Mouse (Mus musculus) liver, embryonic 13.5 days (tissue): ENCODE data around the gene Taok3. TPM values are rescaled to one million over a fixed set of nuclear protein-coding genes. Genes with fewer than 3 reads are reported as not detected.

Experiments
- ATAC-seq: fragments of 200-750 bp; cut with Nextera tagmentation; 2 replicates; pipeline ENCODE4 v1.8.0; 2017; ENCODE audit warnings: low read depth, mild to moderate bottlenecking, moderate number of reproducible peaks, moderate library complexity
- DNase-seq: peaks from one replicate; pipeline ENCODE4 v3.0.0; 2022
- H3K27ac ChIP-seq: fragments of 300-500 bp; sonication (generic); 2 replicates; pipeline ENCODE4 v1.5.1; 2015; ENCODE audit warnings: moderate library complexity, mild to moderate bottlenecking, inconsistent platforms
- H3K27me3 ChIP-seq: fragments of 300-500 bp; sonication (generic); 2 replicates; pipeline ENCODE4 v1.6.1; 2015; ENCODE audit warnings: mild to moderate bottlenecking, inconsistent platforms
- H3K36me3 ChIP-seq: fragments of 300-500 bp; sonication (generic); 2 replicates; pipeline ENCODE4 v1.6.1; 2015; ENCODE audit warnings: mild to moderate bottlenecking, inconsistent platforms
- H3K4me1 ChIP-seq: fragments of 300-500 bp; sonication (generic); replicated peaks from 2 replicates; pipeline ENCODE4 v1.6.1; 2015; ENCODE audit warnings: inconsistent platforms
- H3K4me2 ChIP-seq: fragments of 300-500 bp; sonication (generic); 2 replicates; pipeline ENCODE4 v1.6.1; 2015; ENCODE audit warnings: inconsistent platforms, mild to moderate bottlenecking, moderate library complexity
- H3K4me3 ChIP-seq: fragments of 300-500 bp; sonication (generic); replicated peaks from 2 replicates; pipeline ENCODE4 v1.5.1; 2015; ENCODE audit warnings: mild to moderate bottlenecking, inconsistent platforms
- H3K9ac ChIP-seq: fragments of 300-500 bp; sonication (generic); 2 replicates; pipeline ENCODE4 v1.6.1; 2015; ENCODE audit warnings: mild to moderate bottlenecking, inconsistent platforms
- H3K9me3 ChIP-seq: fragments of 300-500 bp; sonication (generic); replicated peaks from 2 replicates; pipeline ENCODE4 v1.6.1; 2016; ENCODE audit warnings: inconsistent platforms
- WGBS: fragments of 180-500 bp; shearing (Covaris S2); methylation state at CpG from one replicate; pipeline ENCODE4 v1.1.7; 2015; ENCODE audit not compliant: insufficient replicate concordance; 5-methylcytosine and 5-hydroxymethylcytosine counted together
- polyA plus RNA-seq: library from polyadenylated mRNA; unstranded; fragments of >200 nt; fragmentation: Nextera tagmentation; extraction: Ambion mirVana; gene quantifications from 2 replicates; pipeline ENCODE4 v1.2.1, GENCODE M21; 2015

The Taok3 gene
- polyA plus RNA-seq, 1 experiment from 2014 or later = 49.3 TPM

DNA sequence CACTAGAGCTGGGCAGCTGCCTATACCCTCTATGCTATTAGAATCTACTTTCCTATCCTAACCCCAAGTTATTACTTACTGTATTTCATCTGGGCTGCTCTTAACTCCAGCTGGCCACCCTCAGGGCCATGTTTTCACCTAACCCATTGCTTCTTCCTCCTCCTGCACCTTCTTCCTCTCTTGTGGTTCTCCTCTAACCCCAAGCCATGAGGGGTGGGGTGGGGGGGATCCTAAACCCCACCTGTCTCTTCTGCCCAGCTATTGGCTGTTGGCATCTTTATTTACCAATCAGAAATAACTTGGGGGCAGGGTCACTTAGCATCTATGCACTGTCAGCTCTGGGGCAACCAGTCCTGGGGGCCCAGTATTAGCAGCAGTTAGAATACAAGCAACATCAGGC is 26.2 kb downstream of the Taok3 start:
- H3K9me3 ChIP-seq = peaks cover 10% of the 10 kb centered on the region
- no peak overlapping the region for H3K9ac ChIP-seq
- peaks cover 75% of the 10 kb centered on the region for H3K4me1 ChIP-seq
- no peak overlapping the region for H3K4me3 ChIP-seq
- ATAC-seq = no peak
- peaks cover 58% of the 10 kb centered on the region for H3K36me3 ChIP-seq
- no peak for DNase-seq
- no peak overlapping the region for H3K4me2 ChIP-seq
- H3K27ac ChIP-seq = no peak overlapping the region
- H3K27me3 ChIP-seq = no peaks in the 10 kb centered on the region

DNA sequence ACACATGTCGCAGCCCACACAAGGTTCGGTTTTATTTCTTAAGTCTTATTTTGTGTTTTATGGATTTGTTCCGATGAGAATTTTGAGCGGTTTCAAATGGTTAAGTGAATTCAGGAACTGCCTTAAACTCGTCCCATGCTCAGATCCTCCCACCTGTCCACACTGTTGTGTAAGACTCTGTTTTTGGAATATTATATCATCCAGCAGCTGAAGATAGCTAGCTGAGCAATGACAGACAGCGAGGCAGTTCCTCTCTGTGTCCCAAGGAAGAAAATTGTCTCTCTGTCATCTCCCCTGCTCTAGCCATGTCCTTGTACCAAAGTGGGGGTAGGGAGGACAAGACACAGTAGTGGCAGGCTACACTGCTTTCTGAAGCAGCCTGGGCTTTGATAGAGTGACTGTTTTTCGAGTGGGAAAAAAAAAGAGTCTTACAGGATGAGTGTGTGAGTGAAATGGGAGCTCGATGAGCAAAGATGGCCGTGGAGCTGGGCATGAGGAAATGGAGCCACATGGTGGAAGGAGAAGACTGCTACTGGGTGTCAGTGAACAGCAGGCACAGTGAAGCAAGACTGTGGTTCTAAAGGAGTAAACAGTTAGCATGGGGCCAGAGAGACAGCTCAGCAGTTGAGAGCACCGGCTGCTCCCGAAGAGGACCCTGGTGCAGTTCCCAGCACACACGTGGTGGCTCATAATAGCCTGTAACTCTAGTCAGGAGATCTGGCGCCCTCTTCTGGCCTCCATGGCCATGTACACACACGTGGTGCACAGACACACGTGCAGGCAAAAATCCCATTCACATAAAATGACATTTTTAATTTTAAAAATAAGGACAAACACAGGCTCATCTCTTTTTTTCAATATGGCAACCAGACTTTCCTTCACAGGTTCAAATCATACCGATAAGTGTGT is 27.5 kb downstream of the Taok3 start:
- no peak overlapping the region for H3K27ac ChIP-seq

DNA sequence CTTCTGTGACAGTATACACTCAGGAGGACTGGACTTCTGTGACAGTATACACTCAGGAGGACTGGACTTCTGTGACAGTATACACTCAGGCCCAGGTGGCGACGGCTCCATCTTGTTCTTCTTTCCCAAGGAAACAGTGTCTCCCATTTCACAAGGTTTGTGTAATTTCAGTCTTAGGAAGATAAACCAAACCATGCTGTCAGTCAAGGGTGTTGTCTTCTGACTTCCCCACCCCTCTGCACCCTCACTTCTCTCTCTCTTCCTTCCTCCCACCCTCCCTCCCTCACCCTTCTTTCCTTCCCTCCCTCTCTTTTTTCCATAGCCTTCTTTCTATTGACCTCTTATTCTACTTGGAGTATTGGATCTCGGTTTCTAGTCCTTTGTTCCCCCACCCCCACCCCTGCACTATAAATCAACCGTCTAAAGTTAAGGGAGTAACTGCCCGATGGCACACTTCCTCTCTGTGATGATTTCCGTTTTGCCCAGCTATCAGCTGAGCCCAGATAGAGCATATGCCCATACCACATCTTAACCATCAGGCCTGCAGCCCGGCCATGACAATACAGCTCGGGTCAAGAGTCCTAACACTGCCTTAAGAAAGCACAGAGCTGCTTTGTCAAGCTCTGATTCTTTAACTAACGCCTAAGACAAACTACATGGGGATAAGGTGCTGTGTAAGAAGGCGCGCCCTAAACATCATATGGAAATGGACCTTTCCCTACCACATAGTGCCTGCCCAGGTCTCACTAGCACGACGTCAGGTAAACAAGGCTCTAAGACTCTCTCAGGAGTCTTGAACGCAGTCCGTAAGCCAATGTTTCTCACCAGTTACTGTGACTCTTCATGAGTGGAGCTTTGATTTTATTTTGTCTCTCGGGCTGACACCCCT is 29.4 kb downstream of the Taok3 start:
- no peak for DNase-seq
- 31% methylated on average over 16 of the region's 16 CpGs for WGBS
- Histone ChIP-seq H3K9me3 (peaks cover 10% of the 10 kb centered on the region), H3K27me3 (no peaks in the 10 kb centered on the region), H3K4me1 (peaks cover 57% of the 10 kb centered on the region), H3K27ac (peak overlapping the region; percentile 59; the same call in 1 of the 2 replicates), H3K4me3 (no peak overlapping the region), H3K4me2 (no peak overlapping the region), H3K36me3 (peaks cover 63% of the 10 kb centered on the region), H3K9ac (no peak overlapping the region)
- ATAC-seq = peak; percentile 63

More for the DNA sequence above, 27.5 kb downstream of the Taok3 start:
- H3K4me1 ChIP-seq = peaks cover 62% of the 10 kb centered on the region
- no peak overlapping the region for H3K4me2 ChIP-seq
- peaks cover 61% of the 10 kb centered on the region for H3K36me3 ChIP-seq
- WGBS = 92% methylated on average over 16 of the region's 16 CpGs
- ATAC-seq (no peak), DNase-seq (no peak)
- no peak overlapping the region for H3K4me3 ChIP-seq
- no peak overlapping the region for H3K9ac ChIP-seq
- no peaks in the 10 kb centered on the region for H3K27me3 ChIP-seq
- H3K9me3 ChIP-seq = peaks cover 10% of the 10 kb centered on the region

DNA sequence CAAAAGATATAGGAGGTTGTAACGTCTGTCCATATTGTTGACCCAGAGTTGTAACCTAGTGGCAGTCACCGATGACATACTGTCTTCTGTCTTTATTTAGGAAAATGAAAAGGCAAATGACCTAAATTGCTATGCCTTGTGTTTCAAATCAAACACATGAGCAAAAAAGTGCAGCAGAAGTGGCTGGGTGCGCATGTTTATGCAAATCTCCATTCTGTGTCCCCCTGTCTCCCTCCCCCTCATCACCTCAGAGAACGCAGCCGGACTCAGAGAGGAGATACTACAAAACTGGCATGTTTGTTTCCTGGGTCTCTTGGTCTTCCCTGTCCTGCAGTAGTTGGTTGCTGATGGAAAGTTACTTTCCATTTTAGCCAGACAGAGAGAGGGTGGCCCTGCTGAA is 30.1 kb downstream of the Taok3 start:
- WGBS = 53% methylated on average over 5 of the region's 5 CpGs
- peaks cover 49% of the 10 kb centered on the region for H3K4me1 ChIP-seq

DNA sequence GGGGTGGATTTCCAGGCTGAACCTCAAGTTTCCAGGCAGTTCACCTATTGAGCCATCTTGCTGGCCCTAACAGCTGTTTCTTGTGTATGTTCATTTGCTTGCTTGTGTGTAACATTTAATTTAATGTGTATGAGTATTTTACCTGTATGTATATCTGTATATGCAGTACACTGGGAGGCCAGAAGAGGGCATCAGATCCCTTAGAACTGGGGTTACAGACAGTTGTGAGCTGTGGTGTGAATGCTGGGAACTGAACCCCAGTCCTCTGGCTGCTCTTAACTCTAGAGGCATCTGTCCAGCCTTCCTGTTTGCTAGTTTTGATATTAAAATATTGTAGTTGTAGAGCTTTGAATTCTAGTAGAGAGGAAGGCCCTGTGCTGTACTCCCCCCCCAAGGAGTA is 33.0 kb downstream of the Taok3 start:
- Histone ChIP-seq H3K4me2 (no peak overlapping the region), H3K9me3 (no peaks in the 10 kb centered on the region), H3K4me1 (peaks cover 35% of the 10 kb centered on the region), H3K27me3 (no peaks in the 10 kb centered on the region), H3K9ac (no peak overlapping the region), H3K27ac (no peak overlapping the region), H3K36me3 (peaks cover 69% of the 10 kb centered on the region), H3K4me3 (no peak overlapping the region)
- no peak for DNase-seq
- no peak for ATAC-seq

More for the DNA sequence above, 30.1 kb downstream of the Taok3 start:
- Histone ChIP-seq H3K27ac (peak overlapping the region; percentile 59), H3K27me3 (no peaks in the 10 kb centered on the region), H3K4me2 (no peak overlapping the region), H3K9ac (no peak overlapping the region), H3K9me3 (peaks cover 10% of the 10 kb centered on the region), H3K36me3 (peaks cover 63% of the 10 kb centered on the region), H3K4me3 (no peak overlapping the region)
- DNase-seq (no peak), ATAC-seq (no peak)

DNA sequence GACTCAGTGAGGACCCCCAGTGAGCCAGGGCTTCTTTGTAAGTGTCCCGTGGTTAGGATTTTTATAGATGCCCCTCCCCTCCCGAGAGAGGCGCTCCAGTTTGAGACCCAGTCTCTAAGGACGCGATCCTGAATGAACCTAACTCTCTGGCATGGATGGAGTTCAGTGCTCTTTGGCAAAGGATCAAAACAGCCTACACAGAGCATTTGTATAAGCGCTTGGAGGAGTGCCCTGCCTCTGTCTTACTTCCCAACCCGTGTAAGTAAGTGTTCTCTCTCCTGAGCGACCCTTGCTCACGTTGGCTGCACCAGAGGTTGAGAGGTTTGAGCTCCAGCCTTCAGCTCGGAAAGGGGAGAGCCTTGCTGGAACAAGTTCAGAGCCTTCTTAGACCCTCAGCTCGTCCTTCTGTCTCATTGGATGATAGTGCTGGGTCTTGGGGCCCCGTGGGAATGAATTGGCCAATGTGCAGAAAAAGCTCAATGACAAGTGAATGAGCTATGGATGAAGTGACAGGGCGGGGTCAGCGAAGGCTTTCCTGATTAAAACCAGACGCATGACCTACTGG is 33.7 kb downstream of the Taok3 start:
- Histone ChIP-seq H3K27me3 (no peaks in the 10 kb centered on the region), H3K9me3 (no peaks in the 10 kb centered on the region), H3K4me1 (peaks cover 31% of the 10 kb centered on the region), H3K27ac (no peak overlapping the region), H3K9ac (no peak overlapping the region), H3K4me3 (no peak overlapping the region), H3K36me3 (peaks cover 73% of the 10 kb centered on the region), H3K4me2 (no peak overlapping the region)
- 75% methylated on average over 15 of the region's 15 CpGs for WGBS
- no peak for DNase-seq
- no peak for ATAC-seq

DNA sequence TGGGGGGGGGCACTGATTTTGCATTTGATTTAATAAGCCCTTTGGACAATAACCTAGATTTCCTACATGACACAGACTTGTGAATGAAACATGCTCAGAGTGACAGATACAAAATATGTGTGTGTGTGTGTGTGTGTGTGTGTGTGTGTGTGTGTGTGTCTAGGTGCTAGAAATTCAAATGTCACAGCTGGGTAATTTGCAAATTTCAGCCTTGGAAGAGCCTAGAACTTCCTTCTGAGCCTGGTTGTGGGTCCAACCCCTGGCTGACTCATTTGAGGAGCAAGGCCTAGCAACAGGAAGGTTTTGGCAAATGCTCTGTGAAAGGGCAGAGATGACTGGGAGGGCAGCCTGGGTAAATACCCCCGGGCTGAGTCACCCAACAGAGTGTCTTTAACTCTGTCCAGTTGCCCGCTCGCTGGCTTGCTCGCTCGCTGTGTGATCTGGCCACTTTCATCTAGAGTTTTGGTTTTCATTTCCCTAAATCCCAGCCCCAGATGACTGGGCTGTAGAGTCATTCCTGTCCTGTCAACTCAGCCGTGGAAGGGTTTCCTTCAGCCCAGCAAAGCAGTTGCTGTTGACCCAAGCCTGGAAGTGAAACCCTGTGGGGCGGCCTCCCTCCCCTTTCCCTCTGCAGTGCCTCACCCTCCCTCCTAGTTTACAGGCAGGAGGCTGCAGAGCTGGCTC is 38.5 kb downstream of the Taok3 start:
- Histone ChIP-seq H3K36me3 (peaks cover 74% of the 10 kb centered on the region), H3K4me3 (no peak overlapping the region), H3K9ac (no peak overlapping the region), H3K4me1 (peaks cover 35% of the 10 kb centered on the region), H3K27me3 (no peaks in the 10 kb centered on the region), H3K4me2 (no peak overlapping the region), H3K27ac (peak overlapping the region; percentile 67; the same call in 1 of the 2 replicates), H3K9me3 (no peaks in the 10 kb centered on the region)
- no peak for DNase-seq
- WGBS = 78% methylated on average over 7 of the region's 7 CpGs
- no peak for ATAC-seq

DNA sequence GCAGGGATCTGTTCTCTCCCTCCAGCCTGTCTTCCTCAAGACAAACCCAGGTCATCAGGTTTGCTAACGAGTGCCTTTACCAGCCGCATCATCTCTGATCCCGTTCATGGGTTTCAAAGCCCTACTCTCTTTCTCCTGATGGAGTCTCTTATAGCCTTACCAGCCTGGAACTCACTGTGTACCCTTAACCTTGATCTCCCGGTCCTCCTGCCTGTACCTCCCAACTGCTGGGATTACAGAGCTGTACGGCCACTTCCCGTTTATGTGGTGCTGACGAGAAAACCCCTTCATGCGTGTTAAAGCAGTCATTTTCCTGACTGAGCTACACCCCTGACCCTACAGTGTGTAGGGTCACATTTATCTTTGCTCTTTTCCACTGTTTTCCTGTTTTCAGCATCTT is 39.4 kb downstream of the Taok3 start:
- peaks cover 31% of the 10 kb centered on the region for H3K4me1 ChIP-seq
- no peak overlapping the region for H3K9ac ChIP-seq
- no peak for DNase-seq
- no peaks in the 10 kb centered on the region for H3K9me3 ChIP-seq
- H3K4me2 ChIP-seq = no peak overlapping the region
- H3K4me3 ChIP-seq = no peak overlapping the region
- peak; percentile 30; the same call in 1 of the 2 replicates for ATAC-seq
- H3K27ac ChIP-seq = peak overlapping the region; percentile 67
- H3K27me3 ChIP-seq = no peaks in the 10 kb centered on the region
- H3K36me3 ChIP-seq = peaks cover 74% of the 10 kb centered on the region
- 64% methylated on average over 8 of the region's 8 CpGs for WGBS

DNA sequence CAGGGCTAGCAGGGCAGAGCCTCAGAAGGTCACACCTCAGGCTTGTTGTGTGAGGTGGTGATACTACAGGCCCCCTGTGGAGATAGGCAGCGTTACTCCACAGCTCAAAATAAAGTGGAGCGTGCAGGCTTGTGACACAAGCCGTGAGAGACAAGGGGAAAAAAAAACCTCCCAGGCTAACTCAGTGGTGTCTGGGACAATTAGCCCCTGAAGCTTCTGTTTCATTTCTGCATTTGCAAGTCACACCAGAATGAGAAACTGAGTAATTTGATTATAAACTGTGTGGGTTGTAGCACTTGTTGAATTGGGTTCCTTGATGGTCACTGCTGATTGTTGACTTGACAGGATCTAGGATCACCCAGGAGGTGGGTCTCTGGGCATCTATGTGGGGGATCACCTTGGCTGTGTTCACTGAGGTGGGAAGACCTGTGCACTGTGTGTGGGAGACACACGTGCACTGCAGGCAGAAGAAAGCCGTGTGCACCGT is 39.9 kb downstream of the Taok3 start:
- no peak overlapping the region for H3K4me2 ChIP-seq
- peak overlapping the region; percentile 67 for H3K27ac ChIP-seq
- no peak overlapping the region for H3K9ac ChIP-seq
- no peaks in the 10 kb centered on the region for H3K9me3 ChIP-seq
- H3K27me3 ChIP-seq = no peaks in the 10 kb centered on the region
- DNase-seq (no peak), ATAC-seq (0 out of 2 replicates have a peak, but pooled peaks have one; percentile 2)
- WGBS = 73% methylated on average over 6 of the region's 6 CpGs
- no peak overlapping the region for H3K4me3 ChIP-seq
- H3K36me3 ChIP-seq = peaks cover 74% of the 10 kb centered on the region
- peaks cover 36% of the 10 kb centered on the region for H3K4me1 ChIP-seq

DNA sequence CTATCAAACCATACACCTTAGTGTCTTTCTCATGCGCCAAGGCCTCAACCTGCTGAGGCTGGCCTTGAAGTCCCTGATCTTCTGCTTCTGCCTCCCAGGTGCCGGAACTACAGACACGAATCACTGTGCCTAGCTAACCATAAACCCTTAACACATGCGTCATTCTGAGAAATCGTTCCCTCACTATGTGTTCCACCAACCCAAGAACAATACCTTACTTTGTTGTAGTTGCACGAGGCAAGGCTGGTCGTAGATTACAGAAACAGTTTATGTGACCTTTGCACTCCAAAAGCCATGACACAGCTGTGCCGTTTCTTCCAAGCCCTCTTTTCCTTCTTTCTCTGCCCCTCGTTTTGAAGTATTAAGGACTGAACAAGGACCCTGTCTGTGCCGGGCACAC is 40.6 kb downstream of the Taok3 start:
- 75% methylated on average over 10 of the region's 10 CpGs for WGBS
- no peaks in the 10 kb centered on the region for H3K9me3 ChIP-seq
- no peak for ATAC-seq

More for the DNA sequence above, 40.6 kb downstream of the Taok3 start:
- Histone ChIP-seq H3K4me2 (no peak overlapping the region), H3K4me3 (no peak overlapping the region), H3K27ac (no peak overlapping the region), H3K9ac (no peak overlapping the region), H3K27me3 (no peaks in the 10 kb centered on the region), H3K36me3 (peaks cover 75% of the 10 kb centered on the region), H3K4me1 (peaks cover 38% of the 10 kb centered on the region)
- DNase-seq = no peak
